Mouse (Mus musculus) cerebellum, adult 18-20 months (tissue): Measurements from ENCODE around the gene Tent5c.

ENCODE experiments used
- DNase-seq, 2 experiments: peaks; one replicate each; pipeline ENCODE4 v3.0.0; 2021

Gene Tent5c

DNA sequence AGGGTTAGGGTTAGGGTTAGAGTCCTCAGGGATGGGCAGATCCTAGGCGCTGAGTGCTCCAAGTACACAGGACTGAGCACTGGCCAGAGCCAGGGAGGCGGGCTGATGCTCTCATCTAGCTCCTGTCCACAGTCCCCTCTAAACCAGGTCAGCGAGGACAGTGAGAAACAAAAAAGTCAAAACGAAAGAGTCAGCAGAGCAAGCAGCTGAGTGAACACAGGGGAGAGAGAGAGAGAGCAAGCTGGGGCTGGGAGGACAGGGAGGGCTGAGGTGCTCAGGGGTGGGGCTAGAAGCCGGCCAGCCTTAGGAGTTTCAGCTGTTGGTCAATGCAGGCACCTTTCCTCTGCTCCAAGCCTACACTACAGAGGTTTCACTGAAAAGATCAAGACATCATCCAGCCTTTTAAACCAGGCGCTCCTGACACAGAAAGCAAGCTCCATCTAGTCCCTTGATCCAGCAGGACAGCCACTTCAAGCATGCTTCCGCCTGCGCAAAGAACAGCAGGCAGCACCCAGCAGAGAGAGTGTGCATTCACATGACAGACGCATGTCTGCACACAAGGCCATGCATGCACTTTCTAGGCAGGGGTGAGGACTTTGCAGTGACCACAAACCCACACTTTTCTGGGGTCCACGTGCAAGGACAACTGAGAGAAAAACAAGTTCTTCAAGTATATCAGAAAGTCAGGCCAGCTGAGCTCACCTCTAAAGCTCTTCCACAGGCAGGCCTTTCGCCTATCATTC, 3.6 kb downstream of the Tent5c start:
- no peak for DNase-seq

DNA sequence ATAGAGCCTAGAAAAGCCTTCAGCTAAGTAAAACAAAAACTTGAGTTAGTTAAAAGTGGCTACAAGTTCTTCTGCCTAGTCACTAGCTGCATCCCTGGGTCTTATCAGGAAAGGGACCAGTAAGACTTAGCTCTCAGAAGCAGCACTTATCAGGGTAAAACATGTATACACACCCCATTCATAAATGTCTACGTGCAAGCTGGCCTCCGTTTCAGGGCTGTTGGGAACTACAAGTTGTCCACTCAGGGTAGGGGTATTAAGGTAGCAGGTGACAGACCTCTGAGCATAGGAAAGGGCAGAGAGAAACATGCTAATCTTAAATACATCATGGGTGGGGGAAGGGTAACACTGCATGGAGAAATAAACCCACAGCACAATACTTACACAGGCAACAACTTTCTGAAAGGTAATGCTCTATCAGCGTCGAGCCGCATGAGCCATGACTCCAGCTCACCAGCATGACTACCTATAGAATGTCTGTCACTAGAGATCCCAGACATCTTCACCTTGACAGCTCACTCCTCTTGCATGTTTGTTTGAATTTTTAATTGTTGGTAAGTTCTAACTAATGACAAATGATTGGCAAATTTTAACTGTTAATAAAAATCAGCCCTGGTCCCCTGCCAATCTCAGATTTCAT, 6.0 kb downstream of the Tent5c start:
- no peak for DNase-seq

GRCm38 (mm10) chr3:100482324-100482911, 6.7 kb downstream of the Tent5c start:
- DNase-seq = no peak

GRCm38 (mm10) chr3:100480251-100481005, 8.7 kb downstream of the Tent5c start:
- DNase-seq = no peak

GRCm38 (mm10) chr3:100474950-100475472, 14.1 kb downstream of the Tent5c start:
- DNase-seq = no peak

DNA sequence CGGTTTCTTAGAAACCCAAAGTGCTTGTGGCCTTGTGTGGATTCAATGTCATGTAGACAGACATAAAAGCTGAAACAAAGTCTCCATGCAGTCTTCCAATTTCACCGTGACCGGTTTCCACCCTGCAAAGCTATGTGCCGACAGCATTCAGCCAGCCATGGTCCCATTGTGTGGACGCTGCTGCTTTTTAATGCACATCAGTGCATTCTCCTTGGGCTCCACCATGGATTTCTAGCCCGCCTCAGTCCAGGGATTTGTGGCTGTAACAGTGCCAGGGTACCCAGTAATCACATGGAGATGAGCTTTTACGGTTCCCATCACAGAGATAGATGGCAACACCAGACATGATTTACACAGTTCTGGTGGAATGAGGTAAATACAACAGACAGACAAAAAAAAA, 14.6 kb downstream of the Tent5c start:
- DNase-seq = no peak

GRCm38 (mm10) chr3:100473146-100473545, 16.0 kb downstream of the Tent5c start:
- no peak for DNase-seq

GRCm38 (mm10) chr3:100470902-100471301, 18.2 kb downstream of the Tent5c start:
- DNase-seq = no peak

DNA sequence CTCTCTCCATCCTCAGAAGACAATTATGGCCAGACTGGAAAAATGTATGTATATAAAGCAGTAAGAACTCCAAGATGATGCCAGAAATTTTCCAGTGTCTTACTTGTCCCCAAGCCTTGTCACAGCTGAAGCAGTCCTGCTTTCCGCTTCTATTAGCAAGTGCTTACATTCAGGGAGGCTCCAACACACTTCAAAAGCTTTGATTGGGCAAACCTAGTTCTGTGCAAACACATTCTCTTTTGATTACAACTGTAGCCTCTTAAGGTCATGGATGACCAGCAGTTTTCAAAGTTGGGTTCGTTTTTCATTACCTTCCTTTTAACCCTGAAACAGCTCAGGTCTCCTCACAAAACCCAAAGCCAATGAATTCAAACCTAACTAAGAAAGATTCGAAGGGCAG, 19.0 kb downstream of the Tent5c start:
- DNase-seq = no peak

DNA sequence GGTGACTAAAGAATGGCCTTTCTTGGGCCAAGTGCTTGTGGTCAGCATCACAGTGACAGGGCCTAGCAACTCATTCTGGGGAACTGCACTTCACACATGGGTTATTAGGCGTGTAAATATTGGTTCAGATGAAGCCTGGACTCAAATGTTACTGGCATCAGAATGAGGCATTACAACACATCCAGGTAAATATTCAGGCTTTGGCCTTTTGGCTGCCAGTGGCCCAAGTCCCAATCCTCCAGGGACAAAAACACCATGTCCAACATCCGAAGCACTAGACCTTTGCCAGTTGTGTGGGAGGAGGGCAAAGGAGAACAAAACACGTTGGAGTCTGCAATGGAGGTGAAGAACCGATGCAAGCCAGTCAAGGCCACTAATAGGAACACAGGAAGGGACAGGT, 22.6 kb downstream of the Tent5c start:
- DNase-seq = no peak

DNA sequence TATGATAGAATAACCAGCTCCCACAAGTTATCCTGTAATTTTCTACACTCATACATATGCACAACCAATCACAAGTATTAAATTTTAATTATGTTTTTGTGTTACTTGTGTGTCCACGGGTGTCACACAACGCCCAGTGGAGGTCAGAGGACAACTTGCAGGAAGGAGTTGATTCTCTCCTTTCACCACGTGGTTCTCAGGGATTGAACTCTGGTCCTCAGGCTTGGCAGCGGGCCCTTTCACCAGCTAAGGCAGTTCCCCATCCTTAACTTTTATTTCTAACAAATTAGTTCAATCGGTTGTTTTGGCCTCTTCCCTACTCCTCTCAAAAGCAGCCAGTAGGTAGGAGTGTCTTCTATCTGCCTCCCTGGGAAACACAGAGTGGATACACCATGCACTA, 24.5 kb downstream of the Tent5c start:
- no peak for DNase-seq

DNA sequence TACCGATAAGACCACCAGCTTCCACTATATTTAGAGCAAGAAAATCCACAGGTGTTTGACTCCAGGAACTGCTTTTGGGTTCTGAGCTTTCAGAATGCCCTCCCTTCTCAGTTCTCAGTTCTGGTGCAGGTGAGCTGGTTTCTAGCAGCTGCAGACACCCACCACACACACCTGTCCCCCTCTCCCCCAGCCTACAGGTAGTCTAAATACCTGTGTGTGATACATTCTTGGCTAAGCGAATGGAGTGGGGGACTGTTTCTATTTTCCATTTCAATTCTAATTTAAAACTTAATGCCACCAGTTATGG, 25.2 kb downstream of the Tent5c start:
- no peak for DNase-seq

DNA sequence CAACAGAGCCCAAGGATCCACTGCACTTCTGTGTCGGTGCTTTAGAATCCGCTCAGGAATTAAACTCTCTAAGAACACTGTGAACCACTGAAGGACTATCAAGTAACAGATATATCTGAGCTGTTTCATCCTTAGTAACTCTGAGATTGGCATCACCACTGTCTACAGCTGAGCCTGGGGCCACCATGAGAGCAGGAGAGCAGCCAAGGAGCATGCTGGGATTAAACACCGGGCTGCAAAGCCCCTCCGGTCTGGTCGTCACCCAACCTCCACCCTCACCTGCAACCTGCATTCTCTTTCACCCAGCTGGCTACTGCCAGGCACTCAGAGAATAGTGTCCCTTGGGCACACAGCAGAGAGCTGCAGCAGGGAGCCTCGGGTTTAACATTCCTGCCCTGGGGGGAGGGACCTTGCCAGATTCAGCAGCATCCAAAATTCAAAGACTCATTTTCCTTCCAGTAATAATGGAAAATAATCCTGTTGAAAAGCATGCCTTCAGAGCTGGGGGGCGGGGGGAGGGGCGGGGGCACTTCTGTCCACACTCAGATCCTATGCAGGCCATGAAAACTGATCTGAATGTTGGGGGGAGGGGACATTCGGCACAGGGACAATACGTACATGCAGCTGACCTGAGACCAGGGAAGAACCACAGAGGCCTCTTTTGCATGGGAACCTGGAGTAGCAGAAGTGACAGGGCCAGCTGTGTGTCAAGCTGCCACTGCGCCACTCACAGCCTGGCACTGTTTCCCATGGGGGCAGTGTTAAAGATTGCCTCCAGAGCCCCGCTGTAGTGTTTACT, 25.8 kb downstream of the Tent5c start:
- DNase-seq = no peak

GRCm38 (mm10) chr3:100462235-100463083, 26.7 kb downstream of the Tent5c start:
- peak in 1 of 2 experiments; percentile 26 for DNase-seq

DNA sequence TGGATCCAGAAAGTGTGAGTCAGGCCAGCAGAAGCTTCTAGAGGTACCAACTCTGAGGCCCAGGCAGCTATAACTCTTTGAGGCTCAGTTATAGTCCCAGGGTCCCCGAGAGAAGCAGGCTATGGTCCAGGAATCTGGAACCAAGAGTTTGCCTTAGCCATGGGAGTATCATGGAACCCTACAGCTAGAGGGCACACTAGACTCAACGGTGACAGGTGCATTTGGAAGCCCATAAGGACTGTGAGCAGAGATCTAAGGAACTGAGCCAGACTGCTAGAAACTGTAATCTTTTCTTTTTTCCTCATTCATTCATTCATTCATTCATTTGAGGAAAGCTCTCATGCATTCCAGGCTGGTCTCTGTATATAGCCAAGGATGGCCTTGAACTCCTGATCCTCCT, 28.6 kb downstream of the Tent5c start:
- no peak for DNase-seq

- no peak for DNase-seq
Measured at GRCm38 (mm10) chr3:100443798-100444500, 45.2 kb downstream of the Tent5c start.

GRCm38 (mm10) chr3:100442499-100442898, 46.6 kb downstream of the Tent5c start:
- no peak for DNase-seq

DNA sequence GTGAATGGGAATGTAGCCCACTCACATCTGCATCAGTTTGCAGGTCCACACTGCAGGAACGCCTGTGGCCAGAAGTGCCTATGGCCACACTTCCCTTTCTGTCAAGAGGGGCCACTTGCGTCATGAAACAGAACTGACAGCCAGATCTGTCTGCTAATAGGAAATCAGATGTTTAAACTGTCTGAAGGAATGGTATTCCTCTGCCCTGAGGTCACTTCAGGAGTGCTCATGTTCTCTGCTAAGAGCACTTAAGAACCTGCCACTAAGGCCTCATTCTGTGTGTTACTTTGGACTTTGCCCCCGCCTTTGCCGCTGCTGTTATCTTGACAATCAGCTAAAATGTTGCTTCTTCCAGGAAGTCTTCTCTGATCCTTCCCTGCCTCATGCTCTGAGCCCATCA, 48.4 kb downstream of the Tent5c start:
- DNase-seq = no peak

- no peak for DNase-seq
Measured at GRCm38 (mm10) chr3:100440009-100440408, 49.1 kb downstream of the Tent5c start.

DNA sequence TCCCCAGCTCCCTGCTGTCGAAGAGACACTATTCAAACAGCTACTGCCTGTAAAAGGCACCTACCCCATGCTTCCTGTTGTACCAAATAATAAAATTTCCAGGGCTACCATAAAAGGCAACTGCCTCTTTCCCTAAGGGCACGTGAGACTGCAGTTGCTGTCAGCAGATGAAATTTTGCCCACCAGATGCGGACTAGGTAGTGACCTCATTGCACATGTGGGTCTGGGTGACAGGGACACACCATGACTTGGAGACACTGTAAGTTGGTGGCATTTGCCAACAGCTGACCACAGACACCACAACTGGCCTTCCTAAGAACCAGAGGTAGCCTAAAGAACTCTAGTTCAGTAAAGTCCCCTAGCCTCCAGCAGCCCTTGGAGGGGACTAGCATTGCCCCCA, 50.0 kb downstream of the Tent5c start:
- DNase-seq = no peak

DNA sequence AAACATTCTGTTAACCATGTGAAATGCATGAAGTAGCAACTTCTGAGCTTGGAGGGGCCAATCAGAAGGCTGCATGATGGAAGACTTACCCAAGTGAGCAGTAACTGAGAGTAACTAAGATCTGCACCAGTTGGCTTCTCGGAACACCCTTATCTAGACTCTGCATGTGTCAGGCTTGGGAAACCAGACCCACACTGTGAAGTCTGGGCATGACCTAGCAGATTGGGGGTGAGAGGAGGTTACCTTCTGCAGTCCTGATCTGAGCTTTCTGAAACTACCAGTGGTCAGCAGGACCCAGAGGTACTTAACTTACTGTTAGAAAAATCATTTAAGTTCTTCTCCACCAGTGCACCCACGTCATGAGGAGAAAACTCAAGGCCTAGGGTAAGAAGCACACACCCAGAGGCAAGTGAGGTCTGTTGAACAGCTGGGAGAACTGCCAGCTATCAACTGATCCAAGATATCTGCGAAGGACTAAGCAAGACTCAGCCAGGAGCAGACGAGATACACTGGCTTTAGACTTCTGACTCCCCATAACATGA, 50.6 kb downstream of the Tent5c start:
- no peak for DNase-seq
